Mouse (Mus musculus): Measurements from ENCODE around the gene Zfp59.
"Not testable (repeated sequence)": the region's sequence is repeated elsewhere in the genome, so short reads cannot be mapped to it uniquely, and the experiment has no call there.

Zfp59 gene

DNA sequence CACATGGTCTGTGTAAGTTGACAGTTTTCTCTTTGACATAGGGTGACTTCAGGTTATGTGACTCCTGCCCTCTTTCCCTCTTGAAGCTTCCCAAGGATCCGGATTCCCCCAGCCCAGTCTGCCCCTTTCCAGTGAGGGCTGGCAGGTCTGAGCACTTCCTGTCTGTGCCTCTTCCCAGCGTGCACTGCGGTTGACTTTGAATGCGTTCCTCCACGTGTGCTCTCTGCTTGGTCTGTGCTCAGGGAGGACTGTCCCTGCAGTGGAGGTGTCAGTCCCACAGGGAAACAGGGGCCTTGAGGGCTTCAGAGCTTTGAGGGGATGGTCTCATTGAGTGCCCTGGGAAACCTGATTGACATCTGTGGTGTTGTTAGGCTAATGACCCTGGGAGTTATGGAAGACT, 24.2 kb downstream of the Zfp59 start:
- DNase-seq (ENCODE audit: low read depth, low spot score), result not testable (repeated sequence)

DNA sequence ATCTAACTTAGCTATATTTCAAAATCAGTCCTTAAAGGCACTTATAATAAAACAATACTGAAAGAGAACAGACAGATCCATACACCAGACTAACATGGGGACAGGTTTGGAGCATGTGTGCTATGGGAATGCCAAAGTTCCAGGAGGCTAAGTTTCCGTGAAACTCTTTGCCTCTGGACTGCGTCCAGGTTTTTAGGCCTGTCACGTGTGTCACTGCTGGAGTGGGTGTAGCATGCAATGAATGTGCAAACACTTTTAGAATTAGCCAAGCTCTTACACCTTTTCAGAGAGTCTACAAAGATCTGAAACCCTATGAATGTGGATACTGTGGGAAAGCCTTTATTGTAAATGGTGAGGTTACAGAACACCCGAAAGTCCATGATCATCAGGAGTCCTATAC, 43.3 kb downstream of the Zfp59 start:
- DNase-seq (ENCODE audit: low read depth, low spot score), result no peak

DNA sequence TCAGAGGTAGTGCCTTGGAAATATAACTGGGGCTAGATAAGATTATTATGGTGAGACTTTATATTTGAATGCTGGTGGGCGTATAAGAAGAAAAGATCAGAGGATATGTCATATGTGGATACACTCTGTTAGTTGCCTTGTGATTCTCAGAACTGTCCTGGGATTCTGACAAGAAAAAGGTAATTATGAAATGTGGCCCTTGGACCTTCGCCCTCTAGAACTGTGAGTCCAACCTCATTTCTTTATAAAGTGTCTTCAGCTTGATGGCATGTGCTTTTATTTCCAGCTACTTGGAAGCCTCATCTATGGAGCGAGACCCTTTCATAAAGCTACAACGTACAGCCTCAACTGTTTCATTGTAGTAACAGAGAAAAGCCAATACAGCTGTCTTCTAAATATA, 62.2 kb downstream of the Zfp59 start:
- no peak for DNase-seq (ENCODE audit: low read depth, low spot score)

DNA sequence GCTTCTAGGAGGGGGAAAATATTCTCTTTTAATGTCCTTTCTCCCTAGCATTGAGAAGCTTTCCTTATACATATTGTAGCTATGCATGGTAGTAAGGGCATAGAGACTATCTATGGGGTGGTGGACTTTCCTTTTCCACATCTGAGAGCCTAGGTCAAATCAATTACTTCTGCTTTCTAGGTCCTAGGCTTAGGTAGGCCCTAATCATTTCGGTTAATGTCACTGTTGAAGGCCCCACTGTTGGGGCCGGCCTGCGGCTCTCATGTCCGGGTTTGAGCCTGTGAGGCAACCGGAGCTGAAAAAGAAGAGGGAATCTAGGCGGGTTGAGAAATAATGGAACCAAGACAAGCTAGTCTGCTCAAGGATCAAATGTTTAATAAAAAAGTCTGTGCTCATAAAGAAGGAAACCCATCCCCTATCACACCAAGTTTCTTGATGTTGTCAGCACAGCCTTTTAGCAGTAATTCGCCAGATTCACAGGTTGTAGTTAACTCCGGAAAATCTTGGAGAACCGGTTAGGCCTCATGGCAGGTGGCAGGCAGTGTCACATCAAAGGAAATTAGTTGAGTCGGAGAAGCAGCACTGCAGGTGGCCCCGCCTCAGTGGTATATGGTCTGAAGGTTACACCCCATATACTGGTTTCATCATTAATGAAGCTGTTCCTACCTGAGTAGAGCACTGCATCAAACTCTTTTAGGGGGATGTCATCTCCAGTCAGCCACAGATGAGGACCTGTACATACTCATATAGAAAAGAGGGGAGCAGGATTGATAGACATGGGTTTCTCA, 66.8 kb downstream of the Zfp59 start:
- DNase-seq (ENCODE audit: low read depth, low spot score), result no peak

All from telencephalon, adult 2 months (tissue).